Mouse (Mus musculus): ENCODE measurements at regions not wholly inside any gene's neighbourhood (a gene's known extent, or its start where the extent isn't known, plus 50 kb on each side); places are given as distances from the start of the nearest gene placed in this dataset.

DNA sequence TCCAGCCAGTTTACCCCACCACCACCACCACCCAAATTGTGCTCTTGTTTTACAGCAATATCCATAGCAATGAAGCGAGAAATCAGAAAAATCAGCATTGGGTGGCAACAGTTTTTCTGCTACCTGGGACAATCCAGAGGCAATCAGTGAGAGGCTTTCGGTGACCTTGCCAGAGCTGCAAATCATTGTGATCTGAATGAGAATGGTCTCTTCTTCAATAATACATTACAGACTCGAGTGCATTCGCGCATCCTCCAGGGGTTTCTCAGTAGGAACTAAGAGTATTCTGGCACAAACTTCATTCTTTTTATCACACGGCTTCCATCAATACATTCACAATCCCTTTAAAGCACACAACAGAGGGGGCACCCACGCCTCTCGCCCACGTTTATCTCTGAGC is 91.2 kb downstream of the Srek1 start:
- Histone ChIP-seq H3K4me2 (replicated peaks; ENCODE audit: low read depth, low read length) (no peak overlapping the region), H3K4me1 (ENCODE audit: control insufficient read depth, insufficient read depth, low read length) (no peaks in the 10 kb centered on the region), H3K27me3 (ENCODE audit: control insufficient read depth, insufficient read depth, low read length) (no peaks in the 10 kb centered on the region), H3K4me3 (ENCODE audit: low read length) (no peak overlapping the region), H3K27ac (ENCODE audit: low read depth, low read length) (no peak overlapping the region), H3K9ac (ENCODE audit: low read depth, low read length) (no peak overlapping the region), H3K9me3 (ENCODE audit: control insufficient read depth, low read length) (no peaks in the 10 kb centered on the region), H3K36me3 (ENCODE audit: control insufficient read depth, insufficient read depth, low read length) (no peaks in the 10 kb centered on the region)
- WGBS: 76% methylated on average over 9 of the region's 9 CpGs
- ATAC-seq (ENCODE audit: low FRiP score, low TSS enrichment): no peak

DNA sequence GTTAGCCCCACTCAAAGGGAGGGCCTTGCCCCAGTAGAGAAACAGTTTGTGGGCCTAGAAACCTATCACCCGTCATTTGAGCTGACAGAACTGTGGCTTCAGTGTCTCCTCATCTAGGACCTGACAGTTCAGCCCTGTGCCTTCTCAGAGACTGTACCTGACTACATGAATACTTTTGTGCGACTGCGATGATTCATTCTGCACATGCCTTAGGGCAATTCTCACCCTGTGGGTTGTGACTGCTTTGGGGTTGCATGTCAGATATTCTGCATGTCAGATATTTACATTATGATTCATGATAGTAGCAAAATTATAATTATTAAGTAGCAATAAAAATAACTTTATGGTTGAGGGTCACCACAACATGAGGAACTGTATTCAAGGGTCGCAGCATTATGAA is 93.7 kb downstream of the Srek1 start:
- H3K4me2 ChIP-seq (replicated peaks; ENCODE audit: low read depth, low read length): no peak overlapping the region
- H3K27ac ChIP-seq (ENCODE audit: low read depth, low read length): no peak overlapping the region
- no peaks in the 10 kb centered on the region for H3K36me3 ChIP-seq (ENCODE audit: control insufficient read depth, insufficient read depth, low read length)
- no peak overlapping the region for H3K4me3 ChIP-seq (ENCODE audit: low read length)
- 88% methylated on average over 4 of the region's 4 CpGs for WGBS
- ATAC-seq (ENCODE audit: low FRiP score, low TSS enrichment): no peak
- H3K9me3 ChIP-seq (ENCODE audit: control insufficient read depth, low read length): no peaks in the 10 kb centered on the region
- no peaks in the 10 kb centered on the region for H3K27me3 ChIP-seq (ENCODE audit: control insufficient read depth, insufficient read depth, low read length)
- H3K4me1 ChIP-seq (ENCODE audit: control insufficient read depth, insufficient read depth, low read length): no peaks in the 10 kb centered on the region
- no peak overlapping the region for H3K9ac ChIP-seq (ENCODE audit: low read depth, low read length)

DNA sequence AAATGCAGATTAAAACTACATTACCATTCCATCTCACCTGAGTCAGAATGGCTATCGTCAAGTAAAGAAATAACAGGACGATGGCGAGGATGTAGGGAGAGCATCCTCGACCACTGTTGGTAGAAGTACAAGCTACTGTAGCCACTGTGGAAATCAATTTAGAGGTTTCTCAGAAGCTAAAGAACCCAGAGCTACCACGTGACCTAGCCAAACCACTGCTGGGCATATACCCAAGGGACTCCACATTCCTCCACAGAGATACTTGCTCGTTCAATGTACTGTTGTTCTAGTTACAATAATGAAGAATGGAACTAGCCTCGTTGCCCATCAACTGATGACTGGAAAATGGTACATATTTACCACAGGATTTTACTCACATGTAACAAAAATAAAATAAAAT is 94.4 kb downstream of the Srek1 start:
- Histone ChIP-seq H3K9me3 (ENCODE audit: control insufficient read depth, low read length) (no peaks in the 10 kb centered on the region), H3K4me2 (replicated peaks; ENCODE audit: low read depth, low read length) (no peak overlapping the region), H3K9ac (ENCODE audit: low read depth, low read length) (no peak overlapping the region), H3K4me3 (ENCODE audit: low read length) (no peak overlapping the region), H3K4me1 (ENCODE audit: control insufficient read depth, insufficient read depth, low read length) (no peaks in the 10 kb centered on the region), H3K36me3 (ENCODE audit: control insufficient read depth, insufficient read depth, low read length) (no peaks in the 10 kb centered on the region), H3K27ac (ENCODE audit: low read depth, low read length) (no peak overlapping the region), H3K27me3 (ENCODE audit: control insufficient read depth, insufficient read depth, low read length) (no peaks in the 10 kb centered on the region)
- WGBS: 87% methylated on average over 7 of the region's 7 CpGs
- no peak for ATAC-seq (ENCODE audit: low FRiP score, low TSS enrichment)

DNA sequence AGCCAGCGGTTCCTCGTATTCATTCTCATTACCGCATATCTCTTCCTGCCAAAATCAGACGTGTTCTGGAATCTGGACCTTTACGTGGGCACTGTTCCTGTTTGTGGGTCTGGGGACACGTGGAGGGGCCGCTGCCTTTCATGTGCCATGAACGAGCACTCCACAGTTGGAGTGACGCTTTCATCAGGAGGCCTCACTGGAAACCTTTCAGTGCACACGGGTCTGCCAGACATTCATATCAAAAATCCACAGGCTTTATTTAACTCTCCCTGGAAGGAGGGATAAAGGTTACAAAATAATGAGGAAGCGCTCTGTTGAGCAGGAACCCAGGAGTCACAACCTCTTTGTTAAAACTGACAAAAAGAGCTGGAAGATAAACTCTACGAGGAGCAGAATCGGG is 97.6 kb downstream of the Srek1 start:
- no peak for ATAC-seq (ENCODE audit: low FRiP score, low TSS enrichment)
- no peaks in the 10 kb centered on the region for H3K36me3 ChIP-seq (ENCODE audit: control insufficient read depth, insufficient read depth, low read length)
- no peak overlapping the region for H3K4me2 ChIP-seq (replicated peaks; ENCODE audit: low read depth, low read length)
- H3K9ac ChIP-seq (ENCODE audit: low read depth, low read length): no peak overlapping the region
- 75% methylated on average over 13 of the region's 13 CpGs for WGBS
- no peaks in the 10 kb centered on the region for H3K4me1 ChIP-seq (ENCODE audit: control insufficient read depth, insufficient read depth, low read length)
- H3K9me3 ChIP-seq (ENCODE audit: control insufficient read depth, low read length): no peaks in the 10 kb centered on the region
- H3K27ac ChIP-seq (ENCODE audit: low read depth, low read length): no peak overlapping the region
- H3K27me3 ChIP-seq (ENCODE audit: control insufficient read depth, insufficient read depth, low read length): no peaks in the 10 kb centered on the region
- H3K4me3 ChIP-seq (ENCODE audit: low read length): no peak overlapping the region

DNA sequence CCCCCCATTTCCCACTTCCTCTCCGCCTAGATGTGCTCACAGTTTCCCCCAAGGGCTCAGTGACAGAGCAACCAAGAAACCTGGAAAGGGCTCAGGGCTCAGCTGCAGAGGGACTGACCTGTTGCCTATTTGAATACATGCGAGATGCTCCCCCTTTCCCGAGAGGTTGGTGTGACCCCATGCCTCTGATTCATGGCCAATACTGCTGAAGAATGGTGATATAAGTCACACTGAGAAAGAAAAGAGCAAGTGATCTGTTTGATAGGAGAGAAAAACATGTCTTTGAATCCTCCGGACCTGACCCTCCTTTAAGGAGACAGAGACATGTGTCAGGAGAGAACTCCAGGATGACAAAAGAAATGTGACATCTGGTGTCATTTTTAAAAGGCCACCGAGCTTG is 98.2 kb downstream of the Srek1 start:
- no peak for ATAC-seq (ENCODE audit: low FRiP score, low TSS enrichment)
- H3K9ac ChIP-seq (ENCODE audit: low read depth, low read length): no peak overlapping the region
- H3K27ac ChIP-seq (ENCODE audit: low read depth, low read length): no peak overlapping the region
- H3K9me3 ChIP-seq (ENCODE audit: control insufficient read depth, low read length): no peaks in the 10 kb centered on the region
- no peaks in the 10 kb centered on the region for H3K36me3 ChIP-seq (ENCODE audit: control insufficient read depth, insufficient read depth, low read length)
- H3K4me3 ChIP-seq (ENCODE audit: low read length): no peak overlapping the region
- H3K4me2 ChIP-seq (replicated peaks; ENCODE audit: low read depth, low read length): no peak overlapping the region
- H3K27me3 ChIP-seq (ENCODE audit: control insufficient read depth, insufficient read depth, low read length): no peaks in the 10 kb centered on the region
- 80% methylated on average over 5 of the region's 5 CpGs for WGBS
- no peaks in the 10 kb centered on the region for H3K4me1 ChIP-seq (ENCODE audit: control insufficient read depth, insufficient read depth, low read length)

DNA sequence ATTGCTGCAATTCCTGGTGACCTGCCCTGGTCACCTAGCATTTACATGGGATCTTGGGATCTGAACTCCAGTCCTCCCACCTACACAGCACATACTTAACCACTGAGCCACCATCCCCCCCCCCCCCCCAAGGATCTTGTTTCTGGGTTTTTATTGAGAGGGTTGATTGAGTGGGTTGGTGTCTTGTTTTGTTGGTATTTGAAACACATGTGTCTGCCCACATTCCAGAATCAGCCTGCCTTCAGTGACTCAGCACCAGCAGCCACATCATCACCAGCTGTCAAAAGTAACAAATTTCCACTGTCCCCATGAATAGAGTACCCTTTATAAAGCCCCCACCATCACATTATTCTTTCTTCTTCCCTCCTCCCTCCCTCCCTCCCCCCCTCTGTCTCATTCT is 103.8 kb downstream of the Srek1 start:
- no peak for ATAC-seq (ENCODE audit: low FRiP score, low TSS enrichment)
- H3K9me3 ChIP-seq (ENCODE audit: control insufficient read depth, low read length): no peaks in the 10 kb centered on the region
- no peak overlapping the region for H3K27ac ChIP-seq (ENCODE audit: low read depth, low read length)
- H3K36me3 ChIP-seq (ENCODE audit: control insufficient read depth, insufficient read depth, low read length): no peaks in the 10 kb centered on the region
- no peak overlapping the region for H3K4me3 ChIP-seq (ENCODE audit: low read length)
- H3K4me1 ChIP-seq (ENCODE audit: control insufficient read depth, insufficient read depth, low read length): no peaks in the 10 kb centered on the region
- no peak overlapping the region for H3K4me2 ChIP-seq (replicated peaks; ENCODE audit: low read depth, low read length)
- H3K9ac ChIP-seq (ENCODE audit: low read depth, low read length): no peak overlapping the region
- H3K27me3 ChIP-seq (ENCODE audit: control insufficient read depth, insufficient read depth, low read length): no peaks in the 10 kb centered on the region

DNA sequence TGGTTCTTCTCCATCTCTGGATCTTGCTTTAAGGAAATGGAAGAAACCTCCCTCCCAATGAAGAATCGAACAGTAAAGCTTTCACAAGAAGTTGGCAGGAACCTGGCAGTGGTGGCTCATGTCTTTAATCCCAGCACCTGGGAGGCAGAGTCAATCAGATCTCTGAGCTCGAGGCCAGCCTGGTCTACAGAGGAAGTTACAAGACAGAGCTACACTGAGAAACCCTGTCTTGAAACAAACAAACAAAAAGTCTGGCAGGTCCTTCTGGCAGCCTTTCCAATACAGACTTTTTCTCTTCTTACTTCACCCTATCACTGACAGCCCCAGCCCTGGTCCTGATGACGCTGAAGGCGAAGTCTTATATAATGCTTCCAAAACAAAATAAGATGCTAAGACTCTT is 104.6 kb downstream of the Srek1 start:
- WGBS: 91% methylated on average over 4 of the region's 4 CpGs
- H3K4me2 ChIP-seq (replicated peaks; ENCODE audit: low read depth, low read length): no peak overlapping the region
- no peaks in the 10 kb centered on the region for H3K36me3 ChIP-seq (ENCODE audit: control insufficient read depth, insufficient read depth, low read length)
- H3K27ac ChIP-seq (ENCODE audit: low read depth, low read length): no peak overlapping the region
- no peaks in the 10 kb centered on the region for H3K27me3 ChIP-seq (ENCODE audit: control insufficient read depth, insufficient read depth, low read length)
- no peak overlapping the region for H3K4me3 ChIP-seq (ENCODE audit: low read length)
- H3K4me1 ChIP-seq (ENCODE audit: control insufficient read depth, insufficient read depth, low read length): no peaks in the 10 kb centered on the region
- ATAC-seq (ENCODE audit: low FRiP score, low TSS enrichment): no peak
- no peaks in the 10 kb centered on the region for H3K9me3 ChIP-seq (ENCODE audit: control insufficient read depth, low read length)
- no peak overlapping the region for H3K9ac ChIP-seq (ENCODE audit: low read depth, low read length)

DNA sequence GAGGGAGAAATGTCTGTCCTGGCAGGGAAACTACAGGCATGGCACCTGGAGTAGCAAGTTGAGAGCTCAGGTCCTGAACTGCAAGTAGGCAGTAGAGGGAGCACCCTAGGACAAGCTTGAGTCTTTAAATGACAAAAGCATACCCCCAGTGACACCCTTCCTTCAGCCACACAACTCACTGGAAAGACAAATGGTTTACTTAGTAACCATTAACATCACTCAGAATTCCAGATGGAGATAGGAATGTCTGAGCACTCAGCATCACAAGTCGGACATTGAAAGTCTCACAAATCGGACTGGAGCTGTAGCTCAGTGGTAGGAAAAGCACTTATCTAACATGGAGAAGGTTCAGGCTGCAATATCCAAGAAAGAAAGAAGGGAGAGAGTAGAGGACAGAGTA is 106.7 kb downstream of the Srek1 start:
- H3K9me3 ChIP-seq (ENCODE audit: control insufficient read depth, low read length): no peaks in the 10 kb centered on the region
- no peak overlapping the region for H3K4me3 ChIP-seq (ENCODE audit: low read length)
- H3K9ac ChIP-seq (ENCODE audit: low read depth, low read length): no peak overlapping the region
- 79% methylated on average over 2 of the region's 2 CpGs for WGBS
- H3K4me1 ChIP-seq (ENCODE audit: control insufficient read depth, insufficient read depth, low read length): no peaks in the 10 kb centered on the region
- no peak overlapping the region for H3K4me2 ChIP-seq (replicated peaks; ENCODE audit: low read depth, low read length)
- no peaks in the 10 kb centered on the region for H3K27me3 ChIP-seq (ENCODE audit: control insufficient read depth, insufficient read depth, low read length)
- H3K36me3 ChIP-seq (ENCODE audit: control insufficient read depth, insufficient read depth, low read length): no peaks in the 10 kb centered on the region
- no peak for ATAC-seq (ENCODE audit: low FRiP score, low TSS enrichment)
- no peak overlapping the region for H3K27ac ChIP-seq (ENCODE audit: low read depth, low read length)

DNA sequence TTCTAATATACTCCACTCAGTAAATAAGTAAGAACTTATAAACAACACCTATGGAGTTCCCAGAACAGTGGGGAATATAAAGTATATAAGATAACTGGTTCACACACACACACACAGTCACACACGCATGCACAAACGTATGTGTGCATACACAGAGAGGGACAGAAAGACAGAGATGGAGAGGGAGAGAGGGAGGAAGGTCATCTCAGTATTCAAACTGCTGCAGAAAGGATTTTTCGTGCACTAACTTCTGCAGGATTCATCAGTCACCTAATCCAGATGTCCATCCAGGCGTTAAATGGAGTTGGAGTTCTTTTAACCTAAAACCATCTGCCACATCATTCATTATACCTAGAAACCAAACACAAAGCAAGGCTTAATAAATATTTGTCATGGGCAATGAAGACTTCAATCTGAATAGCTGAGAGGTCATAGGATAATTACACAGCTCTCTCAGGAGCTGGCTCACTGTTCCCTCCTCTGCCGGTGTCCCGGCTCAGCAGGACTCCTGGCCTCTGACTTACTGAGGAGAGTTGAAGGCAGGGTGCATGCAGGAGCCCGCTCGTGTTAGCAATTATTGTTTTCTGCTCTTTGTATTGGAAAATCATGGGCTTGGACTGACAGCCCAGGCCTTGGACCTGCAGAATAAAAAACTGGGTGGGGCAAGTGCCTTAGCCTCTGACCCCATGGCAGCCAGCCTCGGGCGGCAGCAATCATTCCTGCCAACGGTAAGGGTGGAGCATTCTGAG is 114.0 kb downstream of the Srek1 start:
- H3K27ac ChIP-seq (ENCODE audit: low read depth, low read length): no peak overlapping the region
- H3K4me1 ChIP-seq (ENCODE audit: control insufficient read depth, insufficient read depth, low read length): no peaks in the 10 kb centered on the region
- no peak overlapping the region for H3K4me2 ChIP-seq (replicated peaks; ENCODE audit: low read depth, low read length)
- no peak overlapping the region for H3K4me3 ChIP-seq (ENCODE audit: low read length)
- no peaks in the 10 kb centered on the region for H3K9me3 ChIP-seq (ENCODE audit: control insufficient read depth, low read length)
- WGBS: 15% methylated on average over 11 of the region's 11 CpGs
- no peaks in the 10 kb centered on the region for H3K36me3 ChIP-seq (ENCODE audit: control insufficient read depth, insufficient read depth, low read length)
- no peaks in the 10 kb centered on the region; the same call in 1 of the 2 replicates for H3K27me3 ChIP-seq (ENCODE audit: control insufficient read depth, insufficient read depth, low read length)
- ATAC-seq (ENCODE audit: low FRiP score, low TSS enrichment): peak; percentile 86
- H3K9ac ChIP-seq (ENCODE audit: low read depth, low read length): no peak overlapping the region

All from kidney, embryonic 14.5 days (tissue).